Mouse (Mus musculus) brain, embryonic 14.5 days (tissue): ENCODE results near the gene Gm9821.

Source experiments
- CTCF ChIP-seq: fragments of 200-500 bp; IDR thresholded peaks from 2 replicates; pipeline ENCODE4 v1.5.1; 2012; ENCODE audit warnings: inconsistent platforms, mild to moderate bottlenecking, moderate library complexity, borderline replicate concordance; ENCODE audit not compliant: insufficient read depth, insufficient read length; ENCODE audit errors: extremely low read depth
- POLR2A ChIP-seq: fragments of 200-500 bp; IDR thresholded peaks from 2 replicates; pipeline ENCODE4 v1.6.1; 2012; ENCODE audit warnings: mild to moderate bottlenecking, inconsistent platforms, borderline replicate concordance; ENCODE audit not compliant: poor library complexity, insufficient read depth, insufficient read length, severe bottlenecking; ENCODE audit errors: extremely low read depth

DNA sequence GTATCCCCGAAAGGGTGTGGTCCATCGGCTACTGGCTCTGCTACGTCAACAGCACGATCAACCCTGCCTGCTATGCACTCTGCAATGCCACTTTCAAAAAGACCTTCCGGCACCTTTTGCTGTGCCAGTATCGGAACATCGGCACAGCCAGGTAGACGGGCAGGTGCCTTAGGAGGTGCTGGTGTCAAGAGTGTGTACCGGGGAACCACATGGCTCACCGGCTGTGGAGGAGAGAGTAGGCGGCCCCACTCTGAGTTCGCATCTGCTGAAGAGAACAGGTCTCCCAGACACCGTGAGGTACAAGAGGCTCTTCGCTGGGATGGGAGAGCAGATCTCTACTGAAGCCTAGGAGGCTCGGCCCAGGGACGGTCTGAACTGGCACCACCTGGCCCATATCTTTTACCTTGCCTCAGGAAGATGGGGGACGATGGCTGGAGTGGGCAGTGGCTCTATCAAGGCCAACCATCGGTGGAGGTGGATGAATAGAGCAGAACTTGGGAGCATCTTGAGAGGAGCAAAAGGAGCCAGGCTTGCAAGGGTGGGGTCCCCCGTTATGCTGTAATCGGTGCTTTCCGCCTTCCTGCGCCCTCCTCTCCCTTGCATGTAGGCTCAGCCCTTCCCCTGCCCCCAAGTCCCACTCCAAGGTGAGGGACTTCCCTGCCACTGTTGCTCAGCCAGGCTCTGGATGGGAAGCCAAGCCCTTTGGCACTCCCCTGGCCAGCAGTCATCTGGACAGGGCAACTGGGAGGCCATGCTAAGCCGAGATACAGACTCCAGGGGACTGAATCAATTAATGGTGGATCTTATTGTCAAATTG, 16.8 kb upstream of the Gm9821 start:
- no peak for TF ChIP-seq POLR2A
- no peak for TF ChIP-seq CTCF
